Mouse (Mus musculus) A20 (cell line): ENCODE measurements around the gene Ccdc148.

Experiments
- DNase-seq: peaks from one replicate; pipeline ENCODE4 v3.0.0-alpha.2; 2011; ENCODE audit warnings: low read depth, low spot score

Ccdc148 gene

GRCm38 (mm10) chr2:59179487-59179886 is 19.0 kb upstream of the Ccdc148 start:
- DNase-seq: no peak

- no peak for DNase-seq
These were observed 18.5 kb upstream of the Ccdc148 start for GRCm38 (mm10) chr2:59178960-59179359.

GRCm38 (mm10) chr2:59178191-59178590 is 17.7 kb upstream of the Ccdc148 start:
- DNase-seq: no peak

- no peak for DNase-seq
These were observed 15.4 kb upstream of the Ccdc148 start for GRCm38 (mm10) chr2:59175926-59176325.

- no peak for DNase-seq
These were observed 11.1 kb upstream of the Ccdc148 start for GRCm38 (mm10) chr2:59171533-59171932.

GRCm38 (mm10) chr2:59170593-59170992 is 10.1 kb upstream of the Ccdc148 start:
- no peak for DNase-seq

- no peak for DNase-seq
These were observed 9.7 kb upstream of the Ccdc148 start for GRCm38 (mm10) chr2:59170208-59170589.

GRCm38 (mm10) chr2:59169572-59170207 is 9.2 kb upstream of the Ccdc148 start:
- no peak for DNase-seq

GRCm38 (mm10) chr2:59167830-59168229 is 7.3 kb upstream of the Ccdc148 start:
- DNase-seq: no peak

DNA sequence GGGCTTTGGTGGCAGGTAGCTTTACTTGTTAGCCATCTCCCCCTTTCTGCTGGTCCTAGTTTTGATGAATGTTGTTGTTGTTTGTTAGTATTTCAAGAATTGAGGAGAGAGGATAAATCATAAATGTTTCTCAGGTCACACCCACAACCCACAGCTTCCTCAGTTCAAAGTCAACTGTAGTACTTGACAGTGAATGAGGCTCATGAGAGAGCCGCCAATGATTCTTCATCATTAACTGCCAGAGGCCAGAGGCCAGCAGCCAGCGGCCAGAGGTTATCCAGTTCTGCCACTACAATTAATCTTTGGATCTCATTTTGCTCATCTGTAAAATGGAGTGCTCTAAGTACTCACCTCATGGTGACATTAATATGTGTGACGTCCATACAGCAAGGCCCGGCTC is 6.5 kb upstream of the Ccdc148 start:
- DNase-seq: no peak

DNA sequence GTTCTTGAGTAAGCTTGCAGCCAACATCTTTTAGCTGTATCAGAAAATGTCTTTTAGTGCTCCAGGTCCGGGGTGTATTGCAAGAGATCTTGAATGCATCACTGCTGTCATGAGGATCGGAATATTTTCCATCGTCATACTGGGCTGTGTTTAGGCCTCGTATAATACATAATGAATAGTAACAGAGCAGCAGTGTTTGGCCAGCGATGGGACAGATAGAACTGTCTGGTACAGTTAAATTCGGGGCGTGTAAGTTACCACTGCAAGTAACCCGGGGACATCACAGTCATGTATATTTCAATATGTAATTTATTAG is 1.8 kb upstream of the Ccdc148 start:
- DNase-seq: no peak

DNA sequence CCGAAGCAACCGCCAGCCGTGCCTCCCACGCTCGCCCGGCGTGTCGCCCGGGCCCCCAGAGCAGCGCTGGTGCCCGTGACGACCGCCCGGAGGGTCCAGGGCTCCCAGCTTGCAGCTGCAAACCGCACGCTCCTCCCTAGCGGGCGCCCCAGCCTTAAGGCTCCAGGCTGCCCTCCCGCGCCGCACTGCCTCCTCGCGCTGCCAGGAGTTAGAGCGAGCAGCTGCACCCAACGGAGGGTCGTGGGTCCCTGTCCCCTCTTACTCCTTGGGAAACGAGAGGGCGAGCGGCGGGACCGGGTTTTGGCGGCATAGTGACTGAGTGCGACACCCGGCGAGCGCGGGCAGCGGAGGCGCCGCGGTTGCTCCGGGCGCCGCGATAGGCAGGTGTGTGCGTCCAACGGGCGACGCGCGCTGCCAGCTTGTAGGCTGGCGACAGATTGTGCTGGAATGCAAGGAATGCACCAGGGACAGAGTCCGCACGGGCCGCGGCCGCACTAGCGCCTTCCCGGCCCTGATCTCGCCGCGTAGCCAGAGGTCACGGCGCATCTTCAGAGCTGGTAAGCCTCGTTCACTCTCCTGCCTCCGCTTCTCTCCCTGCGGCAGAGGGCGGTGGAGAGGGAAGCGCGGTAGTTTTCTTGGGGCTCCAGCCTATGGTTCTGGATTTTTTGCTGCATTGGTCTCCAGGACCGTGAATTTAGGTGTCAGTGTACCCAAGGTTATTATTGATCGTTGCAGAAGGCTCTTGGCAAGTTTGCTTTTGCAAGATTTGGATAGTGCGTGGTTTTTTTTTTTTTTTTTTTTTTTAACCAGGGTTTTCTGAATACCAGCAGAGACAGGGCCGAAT is 1.2 kb upstream of the Ccdc148 start:
- no peak for DNase-seq

GRCm38 (mm10) chr2:59161021-59161440 is 548 bp upstream of the Ccdc148 start:
- DNase-seq: no peak

DNA sequence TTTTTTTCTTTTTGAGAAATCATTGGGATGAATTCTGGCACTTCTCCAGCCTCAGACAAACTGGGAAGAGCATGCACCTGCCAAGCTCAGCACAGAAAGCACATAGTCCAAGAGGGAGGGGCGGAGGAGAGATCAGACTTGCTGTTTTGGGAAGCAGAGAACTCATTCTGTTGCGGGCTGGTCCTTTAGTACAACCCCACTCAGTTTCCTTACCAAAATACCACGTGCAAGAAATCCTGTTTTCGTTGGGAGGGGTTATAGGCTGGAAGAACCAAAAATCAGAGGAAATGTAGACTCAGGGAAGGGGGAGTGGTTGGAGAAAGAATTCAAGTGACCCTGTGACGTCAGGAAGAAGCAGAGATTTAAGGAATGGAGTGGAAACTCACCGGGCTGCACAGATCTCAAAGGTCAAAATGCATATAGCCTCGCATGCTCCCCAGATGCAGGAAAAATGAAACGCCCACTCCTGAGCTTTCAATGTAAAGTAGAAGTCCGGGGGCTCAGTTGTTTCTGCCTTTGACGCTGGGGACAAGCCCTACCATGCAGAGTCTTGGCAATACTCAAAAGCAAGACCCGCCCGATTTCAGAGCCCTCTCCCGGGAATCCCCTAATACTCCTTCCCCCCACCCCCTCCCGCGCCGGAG is 400 bp downstream of the Ccdc148 start:
- DNase-seq: no peak

- no peak for DNase-seq
These were observed 2.4 kb downstream of the Ccdc148 start for GRCm38 (mm10) chr2:59158117-59158516.

GRCm38 (mm10) chr2:59155428-59155827 is 5.1 kb downstream of the Ccdc148 start:
- DNase-seq: no peak

DNA sequence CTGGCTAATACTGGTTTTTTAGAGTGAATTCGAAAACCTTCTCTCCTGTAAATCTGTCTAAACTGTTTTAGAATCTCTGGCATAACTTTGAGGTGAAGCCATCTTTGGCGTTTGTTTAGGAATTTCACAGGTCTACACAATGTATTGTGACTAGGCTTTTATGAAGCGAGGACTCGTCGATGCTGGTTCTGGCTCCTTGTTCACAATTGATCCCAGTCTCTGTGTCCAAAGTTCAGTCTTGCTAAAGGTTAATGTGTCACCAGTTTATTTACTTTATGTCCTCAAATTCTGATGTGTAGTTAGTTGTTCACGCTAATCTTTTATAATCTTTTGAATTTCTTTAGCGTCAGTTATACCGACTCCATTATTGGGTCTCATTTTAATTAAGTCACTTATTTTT is 29.4 kb downstream of the Ccdc148 start:
- DNase-seq: no peak

DNA sequence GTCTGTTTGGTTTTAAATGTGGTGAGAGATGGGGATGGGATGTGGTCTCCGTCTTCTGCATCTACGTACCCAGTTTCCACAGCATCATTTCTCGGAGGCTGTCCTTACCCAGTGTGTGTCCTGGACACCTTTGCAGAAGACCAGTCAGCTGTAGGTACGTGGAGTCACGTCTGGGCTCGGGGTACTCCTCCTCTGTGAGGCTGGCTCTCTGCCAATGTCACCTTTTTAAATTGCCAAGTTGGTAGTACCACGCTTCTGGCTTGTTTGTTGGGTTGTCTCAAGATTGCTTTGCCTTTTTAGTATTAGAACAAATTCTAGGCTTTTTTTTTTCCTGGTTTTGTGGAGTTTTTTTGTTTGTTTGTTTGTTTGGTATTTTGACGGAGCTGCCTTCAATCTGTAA is 30.7 kb downstream of the Ccdc148 start:
- DNase-seq: no peak

DNA sequence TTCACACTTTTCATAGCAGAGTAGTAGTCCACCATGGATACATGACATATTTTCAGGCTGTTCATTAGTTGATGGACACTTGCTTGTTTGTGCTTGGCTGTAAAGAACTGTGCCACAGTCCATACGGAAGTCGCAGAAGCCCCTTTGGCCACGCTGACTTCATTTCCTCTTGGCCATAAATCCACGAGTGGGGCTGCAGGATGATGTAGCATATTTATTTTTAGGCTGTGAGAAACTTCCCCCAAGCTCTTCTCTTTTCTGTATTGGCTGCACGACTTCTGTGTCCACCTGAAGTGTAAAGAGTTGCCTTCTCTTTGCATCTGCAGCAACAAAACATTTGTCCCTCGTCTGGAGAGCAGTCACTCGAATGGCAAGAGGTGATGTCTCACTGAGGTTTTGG is 31.5 kb downstream of the Ccdc148 start:
- no peak for DNase-seq

DNA sequence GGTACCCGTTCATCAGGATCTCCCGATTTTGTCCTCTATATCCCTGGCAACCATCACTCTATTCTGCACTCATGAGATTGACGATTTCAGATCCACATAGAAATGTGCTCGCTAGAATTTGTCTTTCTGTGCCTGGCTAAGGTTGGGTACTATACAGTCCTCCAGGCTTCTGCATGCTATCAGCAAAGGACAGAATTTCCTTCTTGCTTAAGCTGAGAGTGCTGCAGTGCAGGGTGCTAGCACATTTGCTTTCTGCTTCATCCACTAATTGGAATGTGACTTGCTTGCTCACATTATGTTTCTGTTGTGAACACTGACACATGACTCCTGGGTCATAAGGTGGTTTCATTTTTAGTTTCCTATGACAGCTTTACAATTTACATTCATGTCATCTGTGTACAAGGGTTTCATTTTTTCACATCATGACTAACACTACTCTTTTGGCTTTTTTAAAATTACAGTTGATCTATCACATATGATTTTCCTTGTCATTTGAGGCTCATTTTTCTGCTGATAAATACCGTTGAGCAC is 104.8 kb downstream of the Ccdc148 start:
- no peak for DNase-seq

DNA sequence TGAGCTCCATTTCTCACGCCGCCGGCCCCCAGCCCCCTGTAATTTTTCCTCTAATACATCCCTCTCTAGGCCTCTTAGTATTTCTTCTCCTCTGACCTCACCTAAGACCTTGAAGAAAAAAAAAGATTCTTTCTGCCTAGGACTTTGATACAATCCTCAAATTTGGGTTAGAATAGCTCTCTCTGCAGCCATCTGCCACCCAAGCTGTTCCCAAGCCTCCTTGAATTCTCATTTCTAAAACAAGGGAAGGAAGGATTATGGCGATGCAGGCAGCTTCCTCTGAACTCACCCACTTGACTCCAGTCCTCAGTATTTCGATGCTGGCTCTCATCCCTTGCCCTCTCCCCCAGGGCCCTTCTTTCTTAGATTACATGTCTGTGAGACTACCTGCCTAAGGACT is 106.1 kb downstream of the Ccdc148 start:
- no peak for DNase-seq

GRCm38 (mm10) chr2:59053461-59054039 is 106.9 kb downstream of the Ccdc148 start:
- DNase-seq: no peak
